Mouse (Mus musculus): Measurements from ENCODE around the gene Tor1a. TPM values are rescaled to one million over a fixed set of nuclear protein-coding genes. Genes with fewer than 3 reads are reported as not detected.
A peak's percentile ranks its signal among the peaks of the same experiment; 100 is the strongest.
"Not testable (repeated sequence)": the region's sequence is repeated elsewhere in the genome, so short reads cannot be mapped to it uniquely, and the experiment has no call there.

The Tor1a gene
- polyA plus RNA-seq, 1 experiment from 2014 or later, result 86.6 TPM

GRCm38 (mm10) chr2:30925181-30925580 lies 42.6 kb downstream of the Tor1a start:
- Histone ChIP-seq H3K4me3 (ENCODE audit: low read depth, low read length) (no peak overlapping the region), H3K27ac (replicated peaks; ENCODE audit: low read depth, low read length) (no peak overlapping the region), H3K4me2 (ENCODE audit: low read depth, low read length) (no peak overlapping the region), H3K9me3 (replicated peaks; ENCODE audit: control insufficient read depth, low read length) (no peaks in the 10 kb centered on the region), H3K4me1 (ENCODE audit: control insufficient read depth, insufficient read depth, low read length) (peaks cover 8% of the 10 kb centered on the region), H3K36me3 (replicated peaks; ENCODE audit: control insufficient read depth, insufficient read depth, low read depth, low read length) (no peaks in the 10 kb centered on the region), H3K27me3 (ENCODE audit: control insufficient read depth, insufficient read depth, low read length) (no peaks in the 10 kb centered on the region), H3K9ac (replicated peaks; ENCODE audit: low read length) (no peak overlapping the region)
- 81% methylated on average over 4 of the region's 4 CpGs for WGBS
- DNase-seq (ENCODE audit: low spot score) (no peak), ATAC-seq (replicated peaks; ENCODE audit: insufficient number of reproducible peaks, low FRiP score, low TSS enrichment, low read depth) (no peak)

- no peak overlapping the region for H3K27ac ChIP-seq (replicated peaks; ENCODE audit: low read depth, low read length)
- WGBS, result 75% methylated on average over 3 of the region's 3 CpGs
- no peak overlapping the region for H3K4me2 ChIP-seq (ENCODE audit: low read depth, low read length)
- no peak overlapping the region for H3K9ac ChIP-seq (replicated peaks; ENCODE audit: low read length)
- no peaks in the 10 kb centered on the region for H3K9me3 ChIP-seq (replicated peaks; ENCODE audit: control insufficient read depth, low read length)
- H3K36me3 ChIP-seq (replicated peaks; ENCODE audit: control insufficient read depth, insufficient read depth, low read depth, low read length), result no peaks in the 10 kb centered on the region
- no peak for DNase-seq (ENCODE audit: low spot score)
- H3K27me3 ChIP-seq (ENCODE audit: control insufficient read depth, insufficient read depth, low read length), result no peaks in the 10 kb centered on the region
- peaks cover 7% of the 10 kb centered on the region; the same call in 1 of the 2 replicates for H3K4me1 ChIP-seq (ENCODE audit: control insufficient read depth, insufficient read depth, low read length)
- no peak for ATAC-seq (replicated peaks; ENCODE audit: insufficient number of reproducible peaks, low FRiP score, low TSS enrichment, low read depth)
- H3K4me3 ChIP-seq (ENCODE audit: low read depth, low read length), result no peak overlapping the region
These were observed 44.6 kb downstream of the Tor1a start for GRCm38 (mm10) chr2:30923099-30923498.

- H3K9me3 ChIP-seq (replicated peaks; ENCODE audit: control insufficient read depth, low read length), result no peaks in the 10 kb centered on the region
- peaks cover 3% of the 10 kb centered on the region; the same call in 1 of the 2 replicates for H3K4me1 ChIP-seq (ENCODE audit: control insufficient read depth, insufficient read depth, low read length)
- H3K27ac ChIP-seq (replicated peaks; ENCODE audit: low read depth, low read length), result no peak overlapping the region
- ATAC-seq (replicated peaks; ENCODE audit: insufficient number of reproducible peaks, low FRiP score, low TSS enrichment, low read depth), result no peak
- no peak overlapping the region for H3K4me3 ChIP-seq (ENCODE audit: low read depth, low read length)
- 80% methylated on average over 7 of the region's 7 CpGs for WGBS
- H3K27me3 ChIP-seq (ENCODE audit: control insufficient read depth, insufficient read depth, low read length), result no peaks in the 10 kb centered on the region
- no peak overlapping the region for H3K9ac ChIP-seq (replicated peaks; ENCODE audit: low read length)
- no peak for DNase-seq (ENCODE audit: low spot score)
- no peak overlapping the region for H3K4me2 ChIP-seq (ENCODE audit: low read depth, low read length)
- H3K36me3 ChIP-seq (replicated peaks; ENCODE audit: control insufficient read depth, insufficient read depth, low read depth, low read length), result no peaks in the 10 kb centered on the region
These were observed 47.5 kb downstream of the Tor1a start for GRCm38 (mm10) chr2:30920216-30920615.

- ATAC-seq (replicated peaks; ENCODE audit: insufficient number of reproducible peaks, low FRiP score, low TSS enrichment, low read depth), result no peak
- no peaks in the 10 kb centered on the region for H3K27me3 ChIP-seq (ENCODE audit: control insufficient read depth, insufficient read depth, low read length)
- DNase-seq (ENCODE audit: low spot score), result peak; percentile 38
- no peak overlapping the region for H3K27ac ChIP-seq (replicated peaks; ENCODE audit: low read depth, low read length)
- H3K36me3 ChIP-seq (replicated peaks; ENCODE audit: control insufficient read depth, insufficient read depth, low read depth, low read length), result no peaks in the 10 kb centered on the region
- 0 out of 2 replicates have a peak overlapping the region, but pooled peaks have one; percentile 13 for H3K9ac ChIP-seq (replicated peaks; ENCODE audit: low read length)
- H3K4me2 ChIP-seq (ENCODE audit: low read depth, low read length), result no peak overlapping the region
- H3K4me3 ChIP-seq (ENCODE audit: low read depth, low read length), result no peak overlapping the region
- peaks cover 3% of the 10 kb centered on the region; the same call in 1 of the 2 replicates for H3K4me1 ChIP-seq (ENCODE audit: control insufficient read depth, insufficient read depth, low read length)
- H3K9me3 ChIP-seq (replicated peaks; ENCODE audit: control insufficient read depth, low read length), result no peaks in the 10 kb centered on the region
- WGBS, result 38% methylated on average over 8 of the region's 8 CpGs
These were observed 48.9 kb downstream of the Tor1a start for GRCm38 (mm10) chr2:30918780-30919329.

- no peak overlapping the region for H3K27ac ChIP-seq (replicated peaks; ENCODE audit: low read depth, low read length)
- WGBS, result 63% methylated on average over 6 of the region's 6 CpGs
- no peak for ATAC-seq (replicated peaks; ENCODE audit: insufficient number of reproducible peaks, low FRiP score, low TSS enrichment, low read depth)
These were observed 49.6 kb downstream of the Tor1a start for GRCm38 (mm10) chr2:30918126-30918525.

GRCm38 (mm10) chr2:30917649-30918048 lies 50.1 kb downstream of the Tor1a start:
- Histone ChIP-seq H3K9me3 (replicated peaks; ENCODE audit: control insufficient read depth, low read length) (no peaks in the 10 kb centered on the region), H3K4me2 (ENCODE audit: low read depth, low read length) (no peak overlapping the region), H3K4me1 (ENCODE audit: control insufficient read depth, insufficient read depth, low read length) (peaks cover 3% of the 10 kb centered on the region; the same call in 1 of the 2 replicates), H3K27ac (replicated peaks; ENCODE audit: low read depth, low read length) (no peak overlapping the region), H3K36me3 (replicated peaks; ENCODE audit: control insufficient read depth, insufficient read depth, low read depth, low read length) (no peaks in the 10 kb centered on the region), H3K9ac (replicated peaks; ENCODE audit: low read length) (no peak overlapping the region), H3K4me3 (ENCODE audit: low read depth, low read length) (no peak overlapping the region), H3K27me3 (ENCODE audit: control insufficient read depth, insufficient read depth, low read length) (no peaks in the 10 kb centered on the region)
- whole genome bisulfite sequencing, result 89% methylated on average over 7 of the region's 7 CpGs
- no peak for DNase-seq (ENCODE audit: low spot score)
- ATAC-seq (replicated peaks; ENCODE audit: insufficient number of reproducible peaks, low FRiP score, low TSS enrichment, low read depth), result no peak

More at GRCm38 (mm10) chr2:30918126-30918525, 49.6 kb downstream of the Tor1a start:
- H3K27me3 ChIP-seq (ENCODE audit: control insufficient read depth, insufficient read depth, low read length), result no peaks in the 10 kb centered on the region
- H3K4me2 ChIP-seq (ENCODE audit: low read depth, low read length), result no peak overlapping the region
- no peak overlapping the region for H3K4me3 ChIP-seq (ENCODE audit: low read depth, low read length)
- no peak for DNase-seq (ENCODE audit: low spot score)
- no peak overlapping the region for H3K9ac ChIP-seq (replicated peaks; ENCODE audit: low read length)
- H3K4me1 ChIP-seq (ENCODE audit: control insufficient read depth, insufficient read depth, low read length), result peaks cover 3% of the 10 kb centered on the region; the same call in 1 of the 2 replicates
- no peaks in the 10 kb centered on the region for H3K36me3 ChIP-seq (replicated peaks; ENCODE audit: control insufficient read depth, insufficient read depth, low read depth, low read length)
- no peaks in the 10 kb centered on the region for H3K9me3 ChIP-seq (replicated peaks; ENCODE audit: control insufficient read depth, low read length)

- H3K4me3 ChIP-seq (ENCODE audit: low read depth, low read length); H3K27me3 ChIP-seq (ENCODE audit: control insufficient read depth, insufficient read depth, low read length); H3K4me2 ChIP-seq (ENCODE audit: low read depth, low read length); H3K9me3 ChIP-seq (replicated peaks; ENCODE audit: control insufficient read depth, low read length); H3K9ac ChIP-seq (replicated peaks; ENCODE audit: low read length); H3K4me1 ChIP-seq (ENCODE audit: control insufficient read depth, insufficient read depth, low read length); ATAC-seq (replicated peaks; ENCODE audit: insufficient number of reproducible peaks, low FRiP score, low TSS enrichment, low read depth); H3K27ac ChIP-seq (replicated peaks; ENCODE audit: low read depth, low read length); H3K36me3 ChIP-seq (replicated peaks; ENCODE audit: control insufficient read depth, insufficient read depth, low read depth, low read length); DNase-seq (ENCODE audit: low spot score): not testable (repeated sequence)
- 76% methylated on average over 6 of the region's 6 CpGs for WGBS
These were observed 51.8 kb downstream of the Tor1a start for GRCm38 (mm10) chr2:30915933-30916332.

GRCm38 (mm10) chr2:30915376-30915775 lies 52.4 kb downstream of the Tor1a start:
- no peak for DNase-seq (ENCODE audit: low spot score)
- H3K27me3 ChIP-seq (ENCODE audit: control insufficient read depth, insufficient read depth, low read length), result no peaks in the 10 kb centered on the region
- H3K4me3 ChIP-seq (ENCODE audit: low read depth, low read length), result no peak overlapping the region
- H3K27ac ChIP-seq (replicated peaks; ENCODE audit: low read depth, low read length), result no peak overlapping the region
- H3K36me3 ChIP-seq (replicated peaks; ENCODE audit: control insufficient read depth, insufficient read depth, low read depth, low read length), result no peaks in the 10 kb centered on the region
- peaks cover 3% of the 10 kb centered on the region; the same call in 1 of the 2 replicates for H3K4me1 ChIP-seq (ENCODE audit: control insufficient read depth, insufficient read depth, low read length)
- WGBS, result 69% methylated on average over 5 of the region's 5 CpGs
- no peak overlapping the region for H3K9ac ChIP-seq (replicated peaks; ENCODE audit: low read length)
- no peaks in the 10 kb centered on the region for H3K9me3 ChIP-seq (replicated peaks; ENCODE audit: control insufficient read depth, low read length)
- no peak for ATAC-seq (replicated peaks; ENCODE audit: insufficient number of reproducible peaks, low FRiP score, low TSS enrichment, low read depth)
- no peak overlapping the region for H3K4me2 ChIP-seq (ENCODE audit: low read depth, low read length)
